Mouse (Mus musculus) CH12.LX (cell line): ENCODE data around the gene Irs3. TPM values are rescaled to one million over a fixed set of nuclear protein-coding genes. Genes with fewer than 3 reads are reported as not detected.

Experiments
- DNase-seq: peaks from one replicate; pipeline ENCODE4 v3.0.0-alpha.2; 2013; ENCODE audit errors: extremely low read depth
- H3K27ac ChIP-seq: 2 replicates; pipeline ENCODE4 v1.5.1; 2012; ENCODE audit warnings: low read depth, mild to moderate bottlenecking, control low read depth, moderate library complexity; ENCODE audit not compliant: insufficient read depth
- H3K27me3 ChIP-seq: replicated peaks from 2 replicates; pipeline ENCODE3; 2012; ENCODE audit warnings: inconsistent platforms
- H3K36me3 ChIP-seq, 2 experiments: replicated peaks in 1 of 2; 2 replicates each; pipeline versions ENCODE3 to v1.6.1; 2012; ENCODE audit warnings: inconsistent platforms in 1 of 2, low read length in 1 of 2, mild to moderate bottlenecking in 1 of 2, mixed read lengths in 1 of 2, moderate library complexity in 1 of 2; ENCODE audit not compliant: control insufficient read depth in 1 of 2, insufficient read depth in 1 of 2
- H3K4me1 ChIP-seq, 2 experiments: 2 replicates each; pipeline ENCODE4 v1.6.1; 2012; ENCODE audit warnings: inconsistent platforms in 1 of 2, moderate library complexity in 1 of 2; ENCODE audit not compliant: insufficient read depth in 2 of 2, control insufficient read depth in 1 of 2
- H3K4me2 ChIP-seq: 2 replicates; pipeline ENCODE4 v1.6.1; 2012; ENCODE audit warnings: low read depth, mild to moderate bottlenecking, control low read depth; ENCODE audit not compliant: poor library complexity, insufficient read depth, severe bottlenecking
- H3K4me3 ChIP-seq, 3 experiments: fragments of 150-350 bp in 1 of 3; sonication (generic) in 1 of 3; replicated peaks in 1 of 3; 2 replicates each; pipeline versions ENCODE3 to v1.5.1; 2011 to 2012; ENCODE audit warnings: low read depth in 2 of 3, low read length in 2 of 3, mild to moderate bottlenecking in 2 of 3, moderate library complexity in 2 of 3, control low read depth in 1 of 3, improper control_type of control experiment in 1 of 3, inconsistent platforms in 1 of 3, mixed read lengths in 1 of 3; ENCODE audit not compliant: poor library complexity in 1 of 3
- H3K79me2 ChIP-seq: replicated peaks from 2 replicates; pipeline ENCODE4 v1.6.1; 2012; ENCODE audit warnings: mild to moderate bottlenecking, moderate library complexity; ENCODE audit not compliant: control insufficient read depth, poor library complexity, insufficient read depth, severe bottlenecking; ENCODE audit errors: extremely low read depth
- H3K9ac ChIP-seq: 2 replicates; pipeline ENCODE4 v1.6.1; 2012; ENCODE audit warnings: low read depth, mild to moderate bottlenecking, control low read depth, moderate library complexity; ENCODE audit not compliant: insufficient read depth
- H3K9me3 ChIP-seq: replicated peaks from 2 replicates; pipeline ENCODE3; 2012; ENCODE audit warnings: low read length, inconsistent platforms, mixed read lengths
- CHD1 ChIP-seq: IDR thresholded peaks from 2 replicates; pipeline ENCODE4 v1.6.1; 2012; ENCODE audit warnings: low read depth, low read length, improper control_type of control experiment, inconsistent platforms
- CTCF ChIP-seq, 2 experiments: IDR thresholded peaks in 1 of 2; conservative IDR thresholded peaks in 1 of 2; 2 replicates each; pipeline ENCODE4 v1.5.1; 2011 to 2012; ENCODE audit warnings: low read depth in 2 of 2, low read length in 2 of 2, improper control_type of control experiment in 1 of 2, inconsistent platforms in 1 of 2, mild to moderate bottlenecking in 1 of 2, moderate library complexity in 1 of 2
- EP300 ChIP-seq: IDR thresholded peaks from 2 replicates; pipeline ENCODE4 v1.6.1; 2011; ENCODE audit warnings: low read length, improper control_type of control experiment
- ETS1 ChIP-seq: conservative IDR thresholded peaks from 2 replicates; pipeline ENCODE4 v1.6.1; 2012; ENCODE audit warnings: low read depth, mild to moderate bottlenecking, inconsistent platforms, low read length, improper control_type of control experiment, moderate library complexity
- IRF4 ChIP-seq: IDR thresholded peaks from 2 replicates; pipeline ENCODE4 v1.6.1; 2014; ENCODE audit warnings: low read depth, mild to moderate bottlenecking, inconsistent platforms, low read length, improper control_type of control experiment
- JUND ChIP-seq: conservative IDR thresholded peaks from 2 replicates; pipeline ENCODE4 v1.6.1; 2011; ENCODE audit warnings: low read depth, low read length, improper control_type of control experiment
- MAFK ChIP-seq: IDR thresholded peaks from 2 replicates; pipeline ENCODE4 v1.6.1; 2011; ENCODE audit warnings: low read length, improper control_type of control experiment; ENCODE audit not compliant: insufficient replicate concordance
- MAX ChIP-seq: IDR thresholded peaks from 2 replicates; pipeline ENCODE4 v1.6.1; 2011; ENCODE audit warnings: low read length, improper control_type of control experiment
- MAZ ChIP-seq: IDR thresholded peaks from 2 replicates; pipeline ENCODE4 v1.6.1; 2012; ENCODE audit warnings: low read depth, mild to moderate bottlenecking, inconsistent platforms, low read length, improper control_type of control experiment, moderate library complexity
- MXI1 ChIP-seq: IDR thresholded peaks from 2 replicates; pipeline ENCODE4 v1.6.1; 2011; ENCODE audit warnings: mild to moderate bottlenecking, low read depth, low read length, improper control_type of control experiment
- NRF1 ChIP-seq: IDR thresholded peaks from 2 replicates; pipeline ENCODE4 v1.6.1; 2014; ENCODE audit warnings: low read depth, mild to moderate bottlenecking, inconsistent platforms, low read length, improper control_type of control experiment, moderate library complexity
- POLR2A ChIP-seq: IDR thresholded peaks from 2 replicates; pipeline ENCODE4 v1.6.1; 2011; ENCODE audit warnings: low read depth, mild to moderate bottlenecking, improper control_type of control experiment, low read length
- POLR2AphosphoS2 ChIP-seq: IDR thresholded peaks from 2 replicates; pipeline ENCODE4 v1.6.1; 2011; ENCODE audit warnings: low read depth, low read length, improper control_type of control experiment
- RAD21 ChIP-seq: IDR thresholded peaks from 2 replicates; pipeline ENCODE4 v1.6.1; 2011; ENCODE audit warnings: low read depth, mild to moderate bottlenecking, low read length, improper control_type of control experiment, moderate library complexity
- RCOR1 ChIP-seq: conservative IDR thresholded peaks from 2 replicates; pipeline ENCODE4 v1.6.1; 2012; ENCODE audit warnings: low read depth, mild to moderate bottlenecking, inconsistent platforms, low read length, improper control_type of control experiment
- SMC3 ChIP-seq: IDR thresholded peaks from 2 replicates; pipeline ENCODE4 v1.6.1; 2011; ENCODE audit warnings: low read depth, low read length, improper control_type of control experiment
- TBP ChIP-seq: conservative IDR thresholded peaks from 2 replicates; pipeline ENCODE4 v1.6.1; 2011; ENCODE audit warnings: low read depth, low read length, improper control_type of control experiment
- TCF12 ChIP-seq: IDR thresholded peaks from 2 replicates; pipeline ENCODE4 v1.6.1; 2014; ENCODE audit warnings: low read depth, mild to moderate bottlenecking, inconsistent platforms, low read length, improper control_type of control experiment
- USF1 ChIP-seq: IDR thresholded peaks from 2 replicates; pipeline ENCODE4 v1.6.1; 2014; ENCODE audit warnings: low read depth, mild to moderate bottlenecking, inconsistent platforms, low read length, improper control_type of control experiment
- USF2 ChIP-seq: conservative IDR thresholded peaks from 2 replicates; pipeline ENCODE4 v1.6.1; 2011; ENCODE audit warnings: low read depth, low read length, improper control_type of control experiment
- ZC3H11A ChIP-seq: IDR thresholded peaks from 2 replicates; pipeline ENCODE4 v1.6.1; 2012; ENCODE audit warnings: low read depth, mild to moderate bottlenecking, inconsistent platforms, low read length, improper control_type of control experiment
- ZKSCAN1 ChIP-seq: IDR thresholded peaks from 2 replicates; pipeline ENCODE4 v1.6.1; 2012; ENCODE audit warnings: low read depth, inconsistent platforms, low read length, improper control_type of control experiment, borderline replicate concordance
- dilution Hi-C: fragments of 300-500 bp; cut with MboI; formaldehyde crosslinking; loops from 2 replicates; pipeline ENCODE4 v1.14.3; 2020; ENCODE audit warnings: low sequenced_read_pairs; ENCODE audit not compliant: extremely low pct_unique_long_range_greater_than_20kb, extremely low pct_ligation_motif_present
- in situ Hi-C: fragments of 300-500 bp; cut with MboI; formaldehyde crosslinking; loops from 3 replicates; pipeline ENCODE4 v1.14.3; 2019; ENCODE audit warnings: low sequenced_read_pairs, low pct_ligation_motif_present, low pct_unique_long_range_greater_than_20kb, mixed read lengths
- polyA plus RNA-seq: library from polyadenylated mRNA; unstranded; fragments of >175 nt; gene quantifications from 2 replicates; pipeline ENCODE4 v1.2.1, GENCODE M21; 2012; ENCODE audit warnings: low read depth; ENCODE audit not compliant: insufficient read length
- total RNA-seq, 2 experiments: library from RNA; depleted of rRNA; stranded (reverse); fragments of 300-350 nt in 1 of 2; fragments of >200 nt in 1 of 2; gene quantifications; 2 replicates each; pipeline ENCODE4 v1.2.3; 2012 to 2014

Gene Irs3
- total and polyA plus RNA-seq, 3 experiments, result not detected

- Histone ChIP-seq H3K4me2 (no peak overlapping the region), H3K9me3 (no peaks in the 10 kb centered on the region), H3K79me2 (no peaks in the 10 kb centered on the region), H3K4me1 (peaks cover 0 to 12% of the 10 kb centered on the region in 2 experiments; a peak in 1 of 4 replicates), H3K9ac (no peak overlapping the region), H3K27me3 (no peaks in the 10 kb centered on the region), H3K27ac (no peak overlapping the region), H3K36me3 (no peaks in the 10 kb centered on the region), H3K4me3 (no peak overlapping the region)
- in situ Hi-C loops, result no loop called here
- dilution Hi-C loops, result no loop called here
- no peak for DNase-seq
- TF ChIP-seq POLR2A (no peak), POLR2AphosphoS2 (no peak), CTCF (conservative IDR thresholded peaks at IDR 0.05 in 1 of 2, IDR thresholded peaks at IDR 0.05 in 1 of 2; ENCODE audit: low read depth in 2 of 2, low read length in 2 of 2) (no peak), MAZ (no peak), SMC3 (no peak), USF1 (no peak), JUND (no peak), TCF12 (no peak), MAX (no peak), EP300 (no peak), CHD1 (no peak)
Observed at GRCm38 (mm10) chr5:137689974-137690373, 44.5 kb upstream of the Irs3 start.

DNA sequence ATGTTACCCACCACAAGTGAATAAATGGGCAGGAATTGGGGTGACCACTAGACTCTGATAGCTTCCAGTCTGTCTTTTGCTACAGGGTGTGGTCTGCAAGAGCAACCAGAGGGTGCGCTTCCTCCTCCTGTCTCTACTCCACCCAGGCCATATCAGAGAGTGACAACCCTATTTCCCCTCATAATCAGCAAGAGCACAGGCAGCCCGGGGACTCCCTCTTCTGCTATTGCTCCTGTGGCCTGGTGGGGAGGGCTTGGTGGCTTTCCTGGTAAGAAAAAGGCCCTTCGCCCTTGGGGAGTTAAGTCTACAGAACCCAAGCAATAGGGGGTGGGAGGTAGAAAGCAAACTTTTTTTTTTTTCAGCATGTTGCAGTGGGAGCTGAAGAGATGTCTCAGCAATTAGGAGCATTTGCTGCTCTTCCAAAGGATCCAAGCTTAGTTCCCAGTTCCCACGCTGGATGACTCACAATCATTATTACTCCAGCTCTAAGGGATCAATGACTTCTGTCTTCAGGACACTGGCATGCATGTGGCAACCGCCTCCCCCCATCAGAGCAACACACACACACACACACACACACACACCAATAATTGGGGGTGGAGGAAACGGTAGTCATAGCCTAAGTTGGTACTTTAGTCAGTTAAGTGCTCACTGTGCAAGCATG is 40.7 kb upstream of the Irs3 start:
- no peak overlapping the region for H3K4me3 ChIP-seq
- no peak overlapping the region for H3K4me2 ChIP-seq
- in situ Hi-C loops, result no loop called here
- no peak overlapping the region for H3K9ac ChIP-seq
- H3K27ac ChIP-seq, result no peak overlapping the region
- TF ChIP-seq EP300 (no peak), MXI1 (no peak), MAFK (no peak), ZKSCAN1 (no peak), IRF4 (no peak), ETS1 (no peak), ZC3H11A (no peak), USF2 (no peak), NRF1 (no peak), RAD21 (no peak), TBP (no peak), RCOR1 (no peak), POLR2A (no peak)
- peaks cover 0 to 31% of the 10 kb centered on the region in 2 experiments; a peak in 2 of 4 replicates for H3K4me1 ChIP-seq
- no peaks in the 10 kb centered on the region for H3K9me3 ChIP-seq
- H3K79me2 ChIP-seq, result no peaks in the 10 kb centered on the region
- dilution Hi-C loops, result no loop called here
- no peaks in the 10 kb centered on the region for H3K27me3 ChIP-seq
- no peak for DNase-seq
- peaks cover 0 to 12% of the 10 kb centered on the region in 2 experiments for H3K36me3 ChIP-seq
